Mouse (Mus musculus): Measurements from ENCODE around the gene Usp17le.
"Not testable (repeated sequence)": the region's sequence is repeated elsewhere in the genome, so short reads cannot be mapped to it uniquely, and the experiment has no call there.

Gene Usp17le

DNA sequence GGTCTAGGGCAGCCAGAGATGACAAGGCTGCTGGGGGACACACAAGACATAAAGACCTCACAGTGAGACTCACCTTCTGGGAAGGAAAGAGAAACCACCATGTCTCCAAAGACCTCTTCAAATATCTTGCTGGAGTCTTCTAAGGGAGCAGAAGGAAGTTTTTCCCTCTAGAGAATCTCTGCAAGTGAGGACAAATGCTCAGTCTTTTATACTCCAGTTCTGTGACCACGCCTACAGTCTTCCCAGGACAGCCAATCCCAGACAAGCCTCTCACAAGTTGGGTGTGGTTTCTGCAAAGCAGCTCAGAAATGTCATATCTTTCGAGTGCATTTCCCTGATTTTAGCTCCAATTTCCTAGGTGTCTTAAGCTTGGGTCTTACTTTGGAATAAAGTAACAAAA lies at the start of gene Usp17le:
Gene Usp17le, minus strand, starts transcription at position 101 of the 400 bp plus-strand sequence.
- not testable (repeated sequence) for DNase-seq

DNA sequence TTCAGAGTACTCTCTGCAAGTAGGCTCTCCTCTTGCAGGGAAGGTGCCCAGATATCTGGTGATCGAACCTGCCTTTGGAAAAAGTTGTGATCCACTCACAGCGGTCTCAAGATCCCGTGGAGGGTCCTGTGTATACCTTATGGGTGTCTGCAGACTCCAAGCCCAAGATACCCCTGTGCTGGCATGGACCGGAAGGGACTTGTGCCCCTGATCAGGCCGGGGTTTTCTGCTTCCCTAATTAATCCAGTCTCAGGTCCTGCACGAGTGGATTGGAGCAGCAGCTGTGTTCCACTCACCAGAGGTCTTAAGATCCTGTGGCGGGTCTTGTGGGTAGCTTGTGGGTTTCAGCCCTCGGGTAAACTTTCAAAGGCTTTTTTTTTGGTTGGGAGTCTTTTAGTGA lies 33.1 kb upstream of the Usp17le start:
- not testable (repeated sequence) for DNase-seq

- no peak for DNase-seq
Observed at GRCm38 (mm10) chr7:104790796-104791195, 13.5 kb upstream of the Usp17le start.

Data from right cerebral cortex, postnatal 25 days (tissue).